1 mouse cellular context compared by ENCODE assay signal in genomic region chr7:6283451-6284075, GRCm38 (mm10).
TF ChIP-seq lines count a peak whose summit lies in the region.

No protein-coding gene starts in this region.

TF ChIP-seq in myocyte, 11 proteins besides CTCF, POLR2A, EP300 and RAD21 (continued from another document):
- no peak for TF ChIP-seq CEBPB (IDR thresholded peaks at IDR 0.05; ENCODE audit: insufficient read depth, poor library complexity, severe bottlenecking)
- TF ChIP-seq MYOD1 (IDR thresholded peaks at IDR 0.05; ENCODE audit: control insufficient read depth in 1 of 3, insufficient read length in 2 of 3, low read depth in 2 of 3), result no peak
- TF ChIP-seq REST (IDR thresholded peaks at IDR 0.05; ENCODE audit: insufficient read depth, insufficient read length), result no peak
- TF ChIP-seq TCF12 (IDR thresholded peaks at IDR 0.05; ENCODE audit: insufficient read depth, poor library complexity, severe bottlenecking), result no peak
